Mouse (Mus musculus) MN1 (cell line): ENCODE measurements around the gene Exoc3.

Experiments
- DNase-seq: peaks from one replicate; pipeline ENCODE4 v3.0.0-alpha.2; 2016; ENCODE audit warnings: low spot score

Exoc3 gene

GRCm38 (mm10) chr13:74208317-74208985, at the start of gene Exoc3:
Exoc3 (minus strand) TSS chr13:74208732.
- DNase-seq: peak; percentile 92

- no peak for DNase-seq
Observed at GRCm38 (mm10) chr13:74246494-74246893, 38.0 kb upstream of the Exoc3 start.

GRCm38 (mm10) chr13:74245899-74246231, 37.3 kb upstream of the Exoc3 start:
- no peak for DNase-seq

- peak; percentile 77 for DNase-seq
Observed at GRCm38 (mm10) chr13:74245214-74245898, 36.8 kb upstream of the Exoc3 start.

GRCm38 (mm10) chr13:74237574-74237973, 29.0 kb upstream of the Exoc3 start:
- DNase-seq: no peak

- no peak for DNase-seq
Observed at GRCm38 (mm10) chr13:74220659-74221058, 12.1 kb upstream of the Exoc3 start.

- DNase-seq: no peak
Observed at GRCm38 (mm10) chr13:74218441-74218840, 9.9 kb upstream of the Exoc3 start.

- no peak for DNase-seq
Observed at GRCm38 (mm10) chr13:74208986-74209345, 434 bp upstream of the Exoc3 start.

- no peak for DNase-seq
Observed at GRCm38 (mm10) chr13:74196451-74196850, 12.1 kb downstream of the Exoc3 start.

GRCm38 (mm10) chr13:74192613-74193012, 15.9 kb downstream of the Exoc3 start:
- peak; percentile 55 for DNase-seq

GRCm38 (mm10) chr13:74183011-74183695, 25.4 kb downstream of the Exoc3 start:
- no peak for DNase-seq

- no peak for DNase-seq
Observed at GRCm38 (mm10) chr13:74172036-74172435, 36.5 kb downstream of the Exoc3 start.

GRCm38 (mm10) chr13:74169446-74170164, 38.9 kb downstream of the Exoc3 start:
- no peak for DNase-seq

- no peak for DNase-seq
Observed at GRCm38 (mm10) chr13:74167492-74167891, 41.0 kb downstream of the Exoc3 start.

GRCm38 (mm10) chr13:74167057-74167413, 41.5 kb downstream of the Exoc3 start:
- DNase-seq: no peak

GRCm38 (mm10) chr13:74166348-74167056, 42.0 kb downstream of the Exoc3 start:
- peak; percentile 6 for DNase-seq

- DNase-seq: no peak
Observed at GRCm38 (mm10) chr13:74147327-74147726, 61.2 kb downstream of the Exoc3 start.

- no peak for DNase-seq
Observed at GRCm38 (mm10) chr13:74145983-74146622, 62.4 kb downstream of the Exoc3 start.

GRCm38 (mm10) chr13:74144120-74144884, 64.2 kb downstream of the Exoc3 start:
- no peak for DNase-seq

- no peak for DNase-seq
Observed at GRCm38 (mm10) chr13:74143282-74143681, 65.2 kb downstream of the Exoc3 start.

- no peak for DNase-seq
Observed at GRCm38 (mm10) chr13:74140793-74141192, 67.7 kb downstream of the Exoc3 start.
